Mouse (Mus musculus) lung, adult 2 months (tissue): ENCODE measurements around the gene Dcun1d2.

Experiments used
- CTCF ChIP-seq: fragments of 200-500 bp; IDR thresholded peaks from 2 replicates; pipeline ENCODE4 v1.5.1; 2011; ENCODE audit warnings: mild to moderate bottlenecking, low read length, control low read depth; ENCODE audit not compliant: insufficient read depth
- POLR2A ChIP-seq: fragments of 200-500 bp; IDR thresholded peaks from 2 replicates; pipeline ENCODE4 v1.6.1; 2011; ENCODE audit warnings: low read depth, mild to moderate bottlenecking, control low read depth, low read length, borderline replicate concordance; ENCODE audit errors: extremely low read depth

- TF ChIP-seq POLR2A (no peak), CTCF (no peak)
Measured at GRCm38 (mm10) chr8:13253413-13253812, 34.5 kb downstream of the Dcun1d2 start.
